Mouse (Mus musculus) hindbrain, postnatal 0 days (tissue): Measurements from ENCODE around the gene Ccdc12. TPM values are rescaled to one million over a fixed set of nuclear protein-coding genes. Genes with fewer than 3 reads are reported as not detected.

Source experiments
- ATAC-seq: fragments of 200-750 bp; cut with Nextera tagmentation; 2 replicates; pipeline ENCODE4 v1.8.0; 2017; ENCODE audit warnings: mild to moderate bottlenecking, moderate TSS enrichment, moderate library complexity
- DNase-seq: peaks from one replicate; pipeline ENCODE4 v3.0.0-alpha.2; 2015; ENCODE audit warnings: low spot score
- H3K27ac ChIP-seq: fragments of 300-500 bp; sonication (generic); 2 replicates; pipeline ENCODE4 v1.5.1; 2014; ENCODE audit warnings: mild to moderate bottlenecking
- H3K27me3 ChIP-seq: fragments of 300-500 bp; sonication (generic); 2 replicates; pipeline ENCODE4 v1.6.1; 2014; ENCODE audit warnings: low read length, mixed read lengths; ENCODE audit not compliant: insufficient read depth
- H3K36me3 ChIP-seq: fragments of 300-500 bp; sonication (generic); 2 replicates; pipeline ENCODE4 v1.6.1; 2014; ENCODE audit warnings: low read length, mixed read lengths; ENCODE audit not compliant: insufficient read depth
- H3K4me1 ChIP-seq: fragments of 300-500 bp; sonication (generic); 2 replicates; pipeline ENCODE4 v1.6.1; 2014; ENCODE audit warnings: antibody characterized with exemption, low read length, mixed read lengths; ENCODE audit not compliant: insufficient read depth
- H3K4me2 ChIP-seq: fragments of 300-500 bp; sonication (generic); 2 replicates; pipeline ENCODE4 v1.6.1; 2014; ENCODE audit warnings: low read depth, mild to moderate bottlenecking, low read length, moderate library complexity, mixed read lengths
- H3K4me3 ChIP-seq: fragments of 300-500 bp; sonication (generic); 2 replicates; pipeline ENCODE4 v1.5.1; 2014; ENCODE audit warnings: low read length
- H3K9ac ChIP-seq: fragments of 300-500 bp; sonication (generic); replicated peaks from 2 replicates; pipeline ENCODE4 v1.6.1; 2014; ENCODE audit warnings: mild to moderate bottlenecking, low read length, moderate library complexity, mixed read lengths
- H3K9me3 ChIP-seq: fragments of 300-500 bp; sonication (generic); 2 replicates; pipeline ENCODE4 v1.6.1; 2016; ENCODE audit warnings: low read length, mixed read lengths
- CTCF ChIP-seq: IDR thresholded peaks from 2 replicates; pipeline ENCODE4 v1.5.1; 2016; ENCODE audit warnings: antibody characterized with exemption, control low read depth, low read depth
- WGBS: fragments of 180-500 bp; shearing (Covaris S2); extraction: QIAGEN DNeasy Blood & Tissue Kit; methylation state at CpG from one replicate; pipeline ENCODE4 v1.1.7; 2014; 5-methylcytosine and 5-hydroxymethylcytosine counted together
- polyA plus RNA-seq: library from polyadenylated mRNA; unstranded; fragments of >200 nt; fragmentation: Nextera tagmentation; extraction: Ambion mirVana; gene quantifications from 2 replicates; pipeline ENCODE4 v1.2.1, GENCODE M21; 2015
- total RNA-seq: library from RNA; depleted of rRNA; stranded (reverse); fragments of >200 nt; gene quantifications from 2 replicates; pipeline ENCODE4 v1.2.3, GENCODE M21; 2014

Ccdc12 gene
- total and polyA plus RNA-seq, 2 experiments from 2014 or later: 17.0 to 113 TPM

GRCm38 (mm10) chr9:110750404-110751187 is 94.3 kb downstream of the Ccdc12 start:
- Histone ChIP-seq H3K4me2 (no peak overlapping the region), H3K4me3 (no peak overlapping the region), H3K9ac (no peak overlapping the region), H3K9me3 (no peaks in the 10 kb centered on the region), H3K27me3 (no peaks in the 10 kb centered on the region), H3K27ac (no peak overlapping the region), H3K4me1 (no peaks in the 10 kb centered on the region), H3K36me3 (no peaks in the 10 kb centered on the region)
- DNase-seq: no peak
- no peak for ATAC-seq
- TF ChIP-seq CTCF: no peak
- WGBS: 45% methylated on average over 14 of the region's 14 CpGs

DNA sequence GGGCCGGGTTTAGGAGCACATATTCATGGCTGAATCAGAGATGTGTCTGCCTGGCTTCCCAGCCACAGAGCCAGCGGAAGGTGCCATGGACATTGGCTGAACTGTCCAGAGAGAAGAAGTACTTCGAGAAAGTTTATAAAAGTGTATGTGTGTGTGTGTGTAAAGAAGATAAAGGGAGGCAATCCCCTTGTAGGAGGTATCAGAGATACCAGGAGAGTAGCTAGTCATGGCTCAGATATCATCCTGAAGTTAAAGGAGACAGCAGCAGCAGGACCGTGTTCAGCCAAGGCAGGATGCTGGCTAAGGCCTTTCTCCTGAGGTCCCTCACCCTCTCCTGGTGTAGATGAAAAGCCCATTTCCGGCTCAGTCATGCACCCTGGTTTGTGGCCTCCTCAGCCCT is 95.1 kb downstream of the Ccdc12 start:
- WGBS: 88% methylated on average over 5 of the region's 5 CpGs
- H3K4me3 ChIP-seq: no peak overlapping the region
- H3K9me3 ChIP-seq: no peaks in the 10 kb centered on the region
- H3K4me1 ChIP-seq: no peaks in the 10 kb centered on the region
- H3K36me3 ChIP-seq: no peaks in the 10 kb centered on the region
- no peak for TF ChIP-seq CTCF
- H3K27me3 ChIP-seq: no peaks in the 10 kb centered on the region
- no peak overlapping the region for H3K9ac ChIP-seq
- DNase-seq (no peak), ATAC-seq (no peak)
- H3K27ac ChIP-seq: no peak overlapping the region
- no peak overlapping the region for H3K4me2 ChIP-seq

DNA sequence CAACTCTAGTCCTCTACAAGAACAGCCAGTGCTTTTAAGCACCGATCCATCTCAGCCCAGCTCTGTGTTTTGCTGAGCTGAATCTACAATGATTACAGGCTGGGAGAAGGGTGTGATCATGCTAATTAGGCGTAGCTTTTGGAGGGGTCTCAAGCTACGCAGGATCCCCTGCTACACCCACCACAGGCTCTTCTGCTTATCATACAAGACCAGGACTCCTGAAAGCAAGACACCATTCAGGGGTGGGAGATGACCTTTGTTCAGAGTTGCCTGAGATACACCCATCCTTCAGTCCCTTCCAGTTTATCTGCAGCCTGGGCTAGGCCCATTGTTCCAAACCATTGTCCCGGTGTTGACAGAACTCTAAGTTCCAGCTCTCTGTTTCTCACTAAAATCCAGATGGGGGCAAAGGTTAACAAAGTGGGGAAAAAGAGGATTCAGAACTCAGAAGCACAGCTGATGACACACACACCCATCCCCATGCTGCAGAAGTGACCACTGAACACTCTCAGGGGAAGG is 96.7 kb downstream of the Ccdc12 start:
- Histone ChIP-seq H3K4me3 (no peak overlapping the region), H3K9me3 (no peaks in the 10 kb centered on the region), H3K9ac (no peak overlapping the region), H3K27ac (no peak overlapping the region), H3K4me2 (no peak overlapping the region), H3K27me3 (no peaks in the 10 kb centered on the region), H3K4me1 (no peaks in the 10 kb centered on the region), H3K36me3 (no peaks in the 10 kb centered on the region)
- WGBS: 69% methylated on average over 4 of the region's 4 CpGs
- ATAC-seq: no peak
- TF ChIP-seq CTCF: no peak
- no peak for DNase-seq

DNA sequence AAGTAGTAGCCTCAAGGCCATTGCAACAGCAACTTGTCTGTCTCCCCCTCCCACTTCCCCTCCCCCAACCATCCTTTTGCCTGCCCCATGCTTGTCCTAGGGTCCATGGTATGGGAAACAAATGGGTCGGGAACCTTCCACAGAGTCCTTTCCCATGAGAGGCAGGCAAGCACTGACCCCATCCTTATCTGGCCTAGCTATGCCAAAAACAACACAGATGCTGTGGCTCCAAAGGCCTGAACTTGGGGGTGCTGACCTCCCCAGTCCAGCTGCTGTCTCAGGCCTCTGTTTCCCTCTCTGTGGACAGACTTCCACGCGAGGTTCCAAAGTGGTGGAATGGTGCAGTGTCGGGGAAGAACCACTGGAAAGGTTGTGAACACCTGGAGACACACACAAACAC is 97.5 kb downstream of the Ccdc12 start:
- H3K27me3 ChIP-seq: no peaks in the 10 kb centered on the region
- H3K4me1 ChIP-seq: 0 out of 2 replicates have a peak, but pooled peaks cover 1% of the 10 kb centered on the region
- no peak overlapping the region for H3K4me3 ChIP-seq
- ATAC-seq (no peak), DNase-seq (no peak)
- no peaks in the 10 kb centered on the region for H3K9me3 ChIP-seq
- no peak overlapping the region for H3K27ac ChIP-seq
- H3K9ac ChIP-seq: no peak overlapping the region
- no peak overlapping the region for H3K4me2 ChIP-seq
- TF ChIP-seq CTCF: no peak
- WGBS: 88% methylated on average over 4 of the region's 4 CpGs
- no peaks in the 10 kb centered on the region for H3K36me3 ChIP-seq

DNA sequence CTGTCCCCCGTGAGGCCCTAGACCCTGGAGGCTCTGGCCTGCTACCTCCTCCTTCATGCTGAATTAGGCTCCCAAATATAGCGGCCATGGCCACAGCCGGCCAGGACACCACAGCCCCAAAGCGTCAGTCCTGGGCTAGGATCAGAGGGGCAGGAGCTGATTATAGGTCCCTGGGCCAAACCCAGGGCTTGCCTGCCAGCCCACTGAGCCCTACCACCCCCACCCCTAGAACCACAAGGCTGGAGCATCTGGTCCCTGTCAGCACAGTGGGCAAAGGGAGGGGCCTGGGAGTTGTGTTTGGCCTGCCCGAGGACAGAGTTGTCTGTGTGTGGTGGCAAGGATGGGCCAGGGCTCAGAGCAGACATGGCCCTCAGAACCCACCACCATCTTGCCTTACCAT is 101.5 kb downstream of the Ccdc12 start:
- no peak overlapping the region for H3K4me2 ChIP-seq
- H3K9ac ChIP-seq: no peak overlapping the region
- no peak for TF ChIP-seq CTCF
- DNase-seq: no peak
- no peaks in the 10 kb centered on the region for H3K36me3 ChIP-seq
- no peak for ATAC-seq
- 0 out of 2 replicates have a peak, but pooled peaks cover 3% of the 10 kb centered on the region for H3K4me1 ChIP-seq
- 78% methylated on average over 5 of the region's 5 CpGs for WGBS
- no peak overlapping the region for H3K4me3 ChIP-seq
- H3K27ac ChIP-seq: no peak overlapping the region
- no peaks in the 10 kb centered on the region for H3K9me3 ChIP-seq
- H3K27me3 ChIP-seq: no peaks in the 10 kb centered on the region

DNA sequence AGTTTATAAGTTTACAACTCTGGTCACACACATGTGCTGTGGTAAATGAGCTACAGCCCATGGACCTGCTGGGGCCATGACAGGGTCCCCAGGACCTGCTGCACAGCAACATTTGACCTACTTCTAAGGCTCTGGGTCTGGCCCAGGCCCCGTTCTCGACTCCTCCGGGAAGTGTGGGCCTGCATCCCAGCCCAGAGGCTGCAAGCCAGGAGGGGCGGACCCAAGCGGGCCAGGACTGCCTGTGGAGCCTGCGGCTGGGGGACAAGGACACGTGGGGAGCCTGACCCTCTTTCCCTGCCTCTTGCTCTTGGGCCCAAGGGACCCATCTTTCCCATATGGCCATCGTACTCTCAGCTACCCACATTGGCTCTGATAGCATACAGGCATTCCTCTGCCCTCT is 102.3 kb downstream of the Ccdc12 start:
- Histone ChIP-seq H3K27me3 (no peaks in the 10 kb centered on the region), H3K36me3 (no peaks in the 10 kb centered on the region), H3K4me2 (no peak overlapping the region), H3K9me3 (no peaks in the 10 kb centered on the region), H3K4me1 (0 out of 2 replicates have a peak, but pooled peaks cover 3% of the 10 kb centered on the region), H3K4me3 (no peak overlapping the region), H3K27ac (no peak overlapping the region), H3K9ac (no peak overlapping the region)
- WGBS: 50% methylated on average over 8 of the region's 8 CpGs
- no peak for TF ChIP-seq CTCF
- DNase-seq (peak; percentile 42), ATAC-seq (peak; percentile 78)

DNA sequence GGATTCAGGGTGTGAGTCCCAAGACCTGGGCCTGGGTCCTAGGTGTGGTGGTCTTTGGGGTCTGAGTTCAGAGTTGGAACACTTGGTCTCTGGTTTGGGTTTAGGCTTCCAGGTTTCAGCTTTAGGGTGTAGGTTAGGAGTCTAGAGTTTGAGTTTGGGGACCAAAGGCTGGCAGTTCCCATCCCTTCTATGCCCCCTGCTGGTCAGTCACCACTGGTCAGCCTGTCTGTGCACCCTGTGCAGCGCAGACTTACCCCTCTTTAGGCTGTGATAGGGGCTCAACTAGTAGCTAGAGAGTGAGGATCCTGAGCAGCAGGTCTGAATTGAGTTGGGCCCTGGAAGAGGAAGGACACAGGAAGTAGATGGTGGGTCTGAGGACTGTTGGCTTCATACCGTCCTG is 103.0 kb downstream of the Ccdc12 start:
- no peak overlapping the region for H3K4me2 ChIP-seq
- H3K9me3 ChIP-seq: no peaks in the 10 kb centered on the region
- H3K4me3 ChIP-seq: no peak overlapping the region
- no peak overlapping the region for H3K27ac ChIP-seq
- no peak overlapping the region for H3K9ac ChIP-seq
- no peaks in the 10 kb centered on the region for H3K36me3 ChIP-seq
- DNase-seq (peak; percentile 47), ATAC-seq (no peak)
- 0 out of 2 replicates have a peak, but pooled peaks cover 3% of the 10 kb centered on the region for H3K4me1 ChIP-seq
- no peaks in the 10 kb centered on the region for H3K27me3 ChIP-seq
- peak; percentile 64 for TF ChIP-seq CTCF
- 74% methylated on average over 2 of the region's 2 CpGs for WGBS
